Comparison of ENCODE assay signal across 8 mouse cellular contexts in the genomic region with DNA sequence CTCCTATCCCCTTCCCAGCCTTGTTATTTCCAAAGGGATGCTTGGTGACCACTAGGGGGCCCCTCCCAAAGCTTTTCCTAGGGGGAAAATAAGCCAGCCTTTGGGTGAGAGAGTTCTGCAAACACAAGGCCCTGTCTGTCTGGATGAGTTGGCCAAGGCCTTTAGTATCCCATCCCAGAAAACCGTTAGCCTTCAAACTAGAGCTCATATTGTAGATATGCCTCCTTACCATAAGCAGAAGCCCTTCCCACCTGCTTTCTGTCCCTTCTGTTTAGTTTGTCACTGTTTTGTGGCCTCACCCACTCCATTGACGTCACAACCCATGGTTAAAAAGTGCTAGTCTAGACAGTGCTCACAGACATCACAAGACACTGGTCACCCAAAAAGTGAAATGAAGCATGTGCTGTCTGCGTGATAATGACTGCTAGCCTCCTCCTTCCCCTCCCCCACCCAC. TPM values are rescaled to one million over a fixed set of nuclear protein-coding genes. Genes with fewer than 3 reads are reported as not detected.
DNase-seq lines count a peak whose midpoint lies in the region; ATAC-seq lines count a peak whose summit lies in the region.
"Had no signal": no experiment of that assay in that cellular context is flagged by ENCODE, and none has a peak within 500 bp of the region (broad histone marks: within the 10 kb centered on the region; RNA-seq: fewer than 3 reads in every experiment).

No protein-coding gene starts in this region.

- no peak overlapping the region for H3K27ac ChIP-seq in midbrain, embryonic 11.5 days (ENCODE audit: low read depth, low read length)
- no peak overlapping the region for H3K27ac ChIP-seq in midbrain, embryonic 13.5 days
- H3K27ac ChIP-seq: embryonic facial prominence, embryonic 12.5 days had no signal

- H3K4me1 ChIP-seq in midbrain, embryonic 11.5 days (ENCODE audit: control insufficient read depth, insufficient read depth, low read length): peaks cover 2% of the 10 kb centered on the region; the same call in 1 of the 2 replicates
- H3K4me1 ChIP-seq in midbrain, embryonic 13.5 days (replicated peaks): 0 out of 2 replicates have a peak, but pooled peaks cover 6% of the 10 kb centered on the region
- H3K4me1 ChIP-seq: embryonic facial prominence, embryonic 12.5 days had no signal

- H3K9ac ChIP-seq in midbrain, embryonic 11.5 days (ENCODE audit: low read length): no peak overlapping the region
- H3K9ac ChIP-seq in midbrain, embryonic 13.5 days (replicated peaks): no peak overlapping the region
- H3K9ac ChIP-seq: embryonic facial prominence, embryonic 12.5 days had no signal

- no peaks in the 10 kb centered on the region for H3K9me3 ChIP-seq in midbrain, embryonic 11.5 days (ENCODE audit: control insufficient read depth, low read length)
- H3K9me3 ChIP-seq in midbrain, embryonic 13.5 days: no peaks in the 10 kb centered on the region
- H3K9me3 ChIP-seq: embryonic facial prominence, embryonic 12.5 days had no signal

- DNase-seq in midbrain, embryonic 11.5 days (ENCODE audit: low spot score, missing footprints): peak; percentile 85
- peak; percentile 45 for DNase-seq in adrenal gland, adult 8-10 months
- peak; percentile 44 for DNase-seq in gastrocnemius, postnatal 14 days
- peak; percentile 43 to 51 for DNase-seq in left cerebral cortex, postnatal 14 days (ENCODE audit: low spot score in 2 of 2)
- DNase-seq in ovary, postnatal 14 days (ENCODE audit: low spot score): peak; percentile 37
- DNase-seq in cerebellum, adult 9-11 months: no peak

- no peak overlapping the region for H3K4me2 ChIP-seq in midbrain, embryonic 11.5 days
- H3K4me2 ChIP-seq in midbrain, embryonic 13.5 days (replicated peaks): no peak overlapping the region
- H3K4me2 ChIP-seq: embryonic facial prominence, embryonic 12.5 days had no signal

- H3K36me3 ChIP-seq in midbrain, embryonic 11.5 days (ENCODE audit: control insufficient read depth, insufficient read depth, low read length): no peaks in the 10 kb centered on the region
- H3K36me3 ChIP-seq in midbrain, embryonic 13.5 days: peaks cover 5% of the 10 kb centered on the region

- intact Hi-C loops in gastrocnemius, postnatal 14 days (cut with DNase I; ENCODE audit: low total_unique reads): loop anchor here (1.0 to 10.0 kb wide), 5 partner anchors 24 to 352 kb away; a partner anchor contains a TSS
- intact Hi-C loops in left cerebral cortex, postnatal 14 days (cut with DNase I): loop anchor here (1.0 kb wide), 1 partner anchor 142 kb away; no protein-coding TSS in a partner anchor

- 76% methylated on average over 3 of the region's 3 CpGs for WGBS in midbrain, embryonic 11.5 days
- WGBS in midbrain, embryonic 13.5 days: 84% methylated on average over 3 of the region's 3 CpGs

- ATAC-seq in midbrain, embryonic 11.5 days (ENCODE audit: low FRiP score): no peak
- no peak for ATAC-seq in midbrain, embryonic 13.5 days

- no peak overlapping the region for H3K4me3 ChIP-seq in midbrain, embryonic 11.5 days (ENCODE audit: low read depth, low read length)
- H3K4me3 ChIP-seq in midbrain, embryonic 13.5 days (replicated peaks): no peak overlapping the region
- H3K4me3 ChIP-seq: embryonic facial prominence, embryonic 12.5 days had no signal

- H3K27me3 ChIP-seq in midbrain, embryonic 11.5 days (ENCODE audit: control insufficient read depth, insufficient read depth, low read length): no peaks in the 10 kb centered on the region
- no peaks in the 10 kb centered on the region for H3K27me3 ChIP-seq in midbrain, embryonic 13.5 days
- H3K27me3 ChIP-seq: embryonic facial prominence, embryonic 12.5 days had no signal

RNA-seq across cellular contexts. Expression of a gene that starts 29.5 kb away (rescaled TPM):
- polyA plus RNA-seq in midbrain, embryonic 11.5 days (2014; fragmentation: Nextera tagmentation; extraction: Ambion mirVana): 36.2 and 37.7 TPM in 2 replicates
- 42.4 and 46.1 TPM in 2 replicates for polyA plus RNA-seq in midbrain, embryonic 13.5 days (2015; fragmentation: Nextera tagmentation; extraction: Ambion mirVana)
- 10 to 100 TPM; 41.4 to 46.2 (median 44.0) TPM for total RNA-seq in adrenal gland, adult 8-10 months (2022)
- total RNA-seq in gastrocnemius, postnatal 14 days (2021): 10 to 100 TPM; 24.5 to 30.4 TPM
- 10 to 100 TPM; 27.0 to 31.4 TPM for total RNA-seq in left cerebral cortex, postnatal 14 days (2021)
